Mouse (Mus musculus) spleen, postnatal 36 days (tissue): ENCODE data around the gene Zfand3.
A peak's percentile ranks its signal among the peaks of the same experiment; 100 is the strongest.

Experiments
- DNase-seq, 2 experiments: peaks; one replicate each; pipeline ENCODE4 v3.0.0; 2022; ENCODE audit warnings: low spot score in 2 of 2, mixed read lengths in 1 of 2

Gene Zfand3

GRCm38 (mm10) chr17:30103005-30103404 is 98.5 kb downstream of the Zfand3 start:
- DNase-seq = no peak

- no peak for DNase-seq
These were observed 99.2 kb downstream of the Zfand3 start for GRCm38 (mm10) chr17:30103641-30104165.

DNA sequence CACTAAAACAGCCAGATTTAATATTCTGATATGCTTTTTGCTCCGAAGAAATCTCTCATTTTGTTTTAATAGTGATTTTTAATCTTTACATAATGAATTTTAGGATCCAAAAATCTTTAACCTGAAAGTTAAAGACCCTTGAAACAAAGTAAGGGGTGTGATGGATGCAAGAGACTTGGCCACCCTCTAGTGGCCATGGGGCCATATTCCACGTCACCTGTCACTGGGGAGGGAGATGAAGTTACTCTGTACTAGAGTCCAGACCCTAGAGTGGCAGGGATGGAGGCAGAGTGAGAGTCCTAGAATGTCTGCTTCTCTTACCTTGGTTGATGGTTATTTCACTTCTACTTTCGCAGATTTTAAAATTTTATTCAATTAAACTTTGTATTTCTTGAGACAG is 100.8 kb downstream of the Zfand3 start:
- DNase-seq = no peak

GRCm38 (mm10) chr17:30110678-30111077 is 106.1 kb downstream of the Zfand3 start:
- no peak for DNase-seq

- DNase-seq = no peak
These were observed 107.0 kb downstream of the Zfand3 start for GRCm38 (mm10) chr17:30111556-30111955.

GRCm38 (mm10) chr17:30112080-30112479 is 107.5 kb downstream of the Zfand3 start:
- DNase-seq = no peak

- DNase-seq = no peak
These were observed 108.2 kb downstream of the Zfand3 start for GRCm38 (mm10) chr17:30112555-30113305.

GRCm38 (mm10) chr17:30114761-30115160 is 110.2 kb downstream of the Zfand3 start:
- DNase-seq = peak; percentile 26 to 30

DNA sequence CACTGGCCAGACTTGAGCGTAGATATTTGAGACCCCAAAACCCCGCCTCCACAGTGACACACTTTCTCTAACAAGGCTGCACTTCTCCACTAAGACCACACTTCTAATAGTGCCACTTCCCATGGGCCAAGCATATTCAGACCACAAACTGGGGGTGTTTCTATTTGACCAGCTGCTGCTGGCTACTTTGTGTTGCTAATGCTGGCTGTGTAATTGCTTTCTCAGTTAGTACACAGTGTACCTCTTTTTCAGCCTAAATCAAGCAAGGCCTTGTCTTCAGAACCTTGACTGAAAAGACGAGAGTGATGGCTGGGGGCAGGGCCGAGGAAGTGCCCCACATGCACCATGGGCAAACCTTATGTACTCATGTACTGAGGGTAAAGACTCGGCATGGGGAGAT is 111.7 kb downstream of the Zfand3 start:
- DNase-seq = no peak

DNA sequence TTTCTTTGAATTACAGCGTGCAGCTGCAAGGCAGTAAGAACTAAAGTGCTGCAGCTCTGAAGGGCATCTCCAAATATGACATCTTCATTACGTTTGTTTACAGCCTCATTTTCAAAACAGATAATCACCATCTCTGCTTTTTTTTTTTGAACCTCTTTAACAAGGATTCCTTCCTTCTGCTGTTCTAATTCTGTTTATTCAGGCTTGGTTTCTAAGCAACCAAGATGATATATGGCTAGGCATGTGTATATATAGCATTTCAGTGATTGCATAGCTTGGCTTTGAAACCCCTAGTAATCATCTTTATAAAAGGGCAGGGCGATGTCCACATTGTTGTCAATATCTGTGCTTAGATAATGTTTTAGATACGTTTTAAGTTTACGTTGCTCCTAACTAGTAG is 113.5 kb downstream of the Zfand3 start:
- no peak for DNase-seq

DNA sequence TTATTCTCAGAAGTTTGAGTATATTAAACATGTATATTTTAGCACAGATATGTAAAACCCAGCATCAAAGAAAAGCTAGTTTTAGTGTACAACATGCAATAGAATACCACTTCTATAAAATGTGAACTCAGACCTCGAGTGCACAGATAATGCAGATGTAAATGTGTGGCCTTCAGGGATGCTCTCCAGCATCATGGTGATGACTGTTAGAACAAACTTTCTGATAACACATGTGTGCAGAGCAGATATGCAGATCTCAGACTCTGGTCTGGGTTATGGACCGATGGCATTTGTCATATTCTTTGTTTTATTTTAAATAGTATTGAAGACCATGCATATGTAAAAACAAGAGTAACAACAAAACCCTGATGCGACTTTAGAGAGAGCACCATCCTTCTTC is 117.7 kb downstream of the Zfand3 start:
- no peak for DNase-seq

- DNase-seq = no peak
These were observed 123.9 kb downstream of the Zfand3 start for GRCm38 (mm10) chr17:30128456-30128855.

- DNase-seq = no peak
These were observed 124.7 kb downstream of the Zfand3 start for GRCm38 (mm10) chr17:30129220-30129619.

DNA sequence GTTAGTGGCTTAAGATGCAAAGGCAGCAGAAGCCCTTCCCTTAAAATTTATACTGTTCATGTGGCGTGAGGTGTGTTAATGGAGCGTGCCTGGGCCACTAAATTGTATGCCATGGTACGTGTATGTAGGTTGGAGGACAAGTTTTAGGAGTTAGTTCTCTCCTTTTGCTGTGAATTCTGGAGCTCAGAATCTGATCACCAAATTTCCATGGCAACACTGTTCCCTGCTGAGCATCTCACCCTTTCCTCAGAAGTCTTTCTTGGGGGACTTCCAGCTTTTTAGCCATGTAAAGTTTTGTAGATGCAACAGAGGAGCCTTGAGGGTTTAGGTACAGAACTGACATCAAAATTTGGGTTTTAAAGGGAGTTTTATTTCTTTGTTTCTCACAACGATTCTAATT is 125.8 kb downstream of the Zfand3 start:
- no peak for DNase-seq

DNA sequence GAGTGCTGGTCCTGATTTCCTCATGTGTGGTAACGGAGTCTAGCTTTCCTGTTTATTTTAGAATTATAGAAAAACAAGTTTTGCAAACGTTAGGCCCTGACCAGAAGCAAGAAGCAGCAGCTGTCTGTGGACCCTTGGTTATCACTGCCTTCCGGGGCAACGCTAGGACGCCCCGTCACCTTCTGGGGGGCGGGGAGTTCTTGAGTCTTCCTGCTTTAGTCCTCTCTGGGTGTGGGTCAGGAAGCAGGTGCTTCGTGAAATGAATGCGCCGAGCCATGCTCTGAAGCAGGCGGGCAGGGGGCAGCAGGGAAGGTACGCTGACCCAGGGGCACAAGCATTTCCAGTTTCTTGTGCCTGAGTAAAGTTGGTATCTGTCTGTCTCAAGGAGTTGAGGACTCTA is 129.1 kb downstream of the Zfand3 start:
- DNase-seq = peak in 1 of 2 experiments; percentile 15

DNA sequence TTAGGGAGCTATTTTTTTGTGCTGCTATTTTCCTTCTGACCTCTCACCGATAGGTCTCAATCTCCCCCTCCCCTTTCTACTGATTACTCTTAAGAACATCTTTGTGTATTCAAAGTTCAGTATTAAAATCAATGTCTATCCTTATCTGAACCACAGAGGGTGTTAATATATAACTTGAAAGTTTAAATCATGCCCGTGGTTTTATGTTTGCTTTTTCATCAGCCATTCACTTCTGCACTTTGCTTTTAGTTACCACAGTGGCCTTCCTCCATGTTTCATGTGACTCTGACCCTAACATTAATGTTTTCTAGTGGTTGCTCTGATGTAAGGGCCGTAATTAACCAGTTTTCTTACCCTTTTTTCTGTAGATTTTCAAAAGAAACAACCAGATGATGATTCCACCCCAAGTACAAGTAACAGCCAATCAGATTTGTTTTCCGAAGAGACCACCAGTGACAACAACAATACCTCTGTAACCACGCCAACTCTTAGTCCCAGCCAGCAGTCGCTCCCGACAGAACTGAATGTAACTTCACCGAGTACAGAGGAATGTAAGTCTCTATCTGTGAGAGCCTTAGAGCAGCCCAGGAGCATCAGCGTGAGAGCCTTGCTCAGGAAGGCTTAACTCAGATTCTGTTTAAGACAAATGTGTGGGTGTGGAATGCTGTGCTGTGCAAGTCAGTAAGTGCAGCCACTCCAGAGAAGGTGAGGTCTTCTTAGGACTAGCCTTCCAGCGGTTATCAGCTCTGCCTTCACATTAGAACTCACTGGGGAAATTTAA is 130.6 kb downstream of the Zfand3 start:
- DNase-seq = no peak

DNA sequence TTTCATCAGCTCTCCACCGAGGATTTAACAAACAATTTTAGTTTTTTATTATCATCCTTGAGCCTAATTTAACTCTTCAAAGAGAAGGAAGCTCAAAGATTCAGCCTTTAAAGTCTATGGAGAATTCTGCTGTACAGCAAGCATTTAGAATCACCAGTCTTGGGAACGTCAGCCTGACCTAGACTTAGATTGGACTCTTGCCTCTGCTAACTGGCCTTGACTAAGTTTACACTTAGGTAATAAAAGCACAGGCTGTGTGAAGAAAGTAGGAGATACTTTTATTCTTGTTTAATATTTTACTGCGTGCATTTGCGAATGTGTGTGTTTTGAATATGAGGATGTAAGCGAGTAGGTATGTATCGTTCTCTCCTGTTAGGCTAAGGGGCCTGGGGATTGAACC is 131.4 kb downstream of the Zfand3 start:
- DNase-seq = no peak

- no peak for DNase-seq
These were observed 132.2 kb downstream of the Zfand3 start for GRCm38 (mm10) chr17:30136684-30137083.

GRCm38 (mm10) chr17:30137115-30137514 is 132.6 kb downstream of the Zfand3 start:
- DNase-seq = no peak

- DNase-seq = no peak
These were observed 139.6 kb downstream of the Zfand3 start for GRCm38 (mm10) chr17:30144114-30144513.

DNA sequence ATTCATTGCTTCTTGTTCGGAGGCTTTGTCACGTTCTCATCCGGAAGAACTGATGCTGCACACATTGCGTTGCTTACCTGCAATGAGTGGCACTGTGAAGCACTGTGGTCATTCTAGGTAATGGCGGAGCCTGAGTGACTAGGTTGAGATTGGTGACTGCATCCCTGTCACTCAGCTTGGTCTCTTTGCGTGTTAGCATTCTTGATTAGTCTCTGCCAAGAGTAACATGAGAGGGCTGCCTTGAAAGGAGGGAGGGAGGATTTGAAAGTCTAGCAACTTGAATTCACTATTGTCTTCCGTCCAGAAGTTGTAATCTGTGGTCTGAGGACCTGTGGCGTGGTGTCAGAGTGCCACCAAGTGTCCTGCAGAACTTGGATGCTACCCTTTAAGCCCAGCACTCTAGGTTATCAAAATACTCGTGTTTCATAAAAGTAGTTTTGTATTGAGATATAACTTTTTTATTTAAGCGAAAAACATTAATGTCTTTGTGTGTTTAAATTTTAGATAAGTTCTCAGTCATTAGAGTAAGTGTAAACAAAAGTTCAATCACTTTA is 141.1 kb downstream of the Zfand3 start:
- DNase-seq = no peak

DNA sequence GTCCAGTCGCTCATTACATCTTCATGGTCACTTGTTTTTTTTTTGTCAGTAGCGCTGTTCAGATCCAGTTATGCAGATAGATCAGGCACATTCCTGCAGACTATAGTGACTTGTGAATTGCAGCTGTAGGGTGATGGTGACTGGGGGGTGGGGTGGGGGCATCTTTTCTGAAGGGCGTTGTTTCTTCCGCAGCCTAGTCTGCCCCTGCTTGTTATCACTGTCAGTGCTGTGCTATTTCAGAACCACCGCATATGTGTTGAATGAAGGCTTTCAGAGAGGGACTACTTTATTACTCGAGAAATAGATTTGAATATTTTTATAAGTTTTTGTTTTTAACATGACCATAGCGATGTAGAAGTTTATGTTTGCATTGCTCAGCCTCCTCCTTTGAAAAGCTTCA is 142.0 kb downstream of the Zfand3 start:
- DNase-seq = no peak

GRCm38 (mm10) chr17:30147897-30148296 is 143.4 kb downstream of the Zfand3 start:
- DNase-seq = no peak
